Mouse (Mus musculus) lung, postnatal 14 days (tissue): ENCODE measurements around the gene 2210016F16Rik.
"Not testable (repeated sequence)": the region's sequence is repeated elsewhere in the genome, so short reads cannot be mapped to it uniquely, and the experiment has no call there.

ENCODE experiments used
- DNase-seq: peaks from one replicate; pipeline ENCODE4 v3.0.0; 2021

2210016F16Rik gene

GRCm38 (mm10) chr13:58372278-58373152, 12.5 kb downstream of the 2210016F16Rik start:
- DNase-seq: peak; percentile 12

GRCm38 (mm10) chr13:58368835-58369234, 16.2 kb downstream of the 2210016F16Rik start:
- DNase-seq: no peak

- DNase-seq: no peak
Observed at GRCm38 (mm10) chr13:58367641-58368040, 17.4 kb downstream of the 2210016F16Rik start.

- DNase-seq: no peak
Observed at GRCm38 (mm10) chr13:58366373-58366772, 18.7 kb downstream of the 2210016F16Rik start.

GRCm38 (mm10) chr13:58365179-58365578, 19.8 kb downstream of the 2210016F16Rik start:
- not testable (repeated sequence) for DNase-seq

- DNase-seq: no peak
Observed at GRCm38 (mm10) chr13:58364353-58365175, 20.5 kb downstream of the 2210016F16Rik start.

GRCm38 (mm10) chr13:58359304-58359653, 25.7 kb downstream of the 2210016F16Rik start:
- DNase-seq: peak; percentile 8

- peak; percentile 85 for DNase-seq
Observed at GRCm38 (mm10) chr13:58358629-58359303, 26.3 kb downstream of the 2210016F16Rik start, which contains the start of gene Kif27. TSS of gene Kif27 (minus strand) at chr13:58359122.

GRCm38 (mm10) chr13:58352996-58353395, 32.0 kb downstream of the 2210016F16Rik start:
- DNase-seq: no peak

GRCm38 (mm10) chr13:58350606-58351005, 34.4 kb downstream of the 2210016F16Rik start:
- DNase-seq: no peak

GRCm38 (mm10) chr13:58344505-58344904, 40.5 kb downstream of the 2210016F16Rik start:
- no peak for DNase-seq

GRCm38 (mm10) chr13:58337456-58337855, 47.6 kb downstream of the 2210016F16Rik start:
- no peak for DNase-seq

GRCm38 (mm10) chr13:58334116-58334515, 50.9 kb downstream of the 2210016F16Rik start:
- DNase-seq: no peak
